Mouse (Mus musculus) layer of hippocampus, adult 9-10 months (tissue): ENCODE data around the gene Oxnad1.
"Not testable (repeated sequence)": the region's sequence is repeated elsewhere in the genome, so short reads cannot be mapped to it uniquely, and the experiment has no call there.

Experiments
- DNase-seq: peaks from one replicate; pipeline ENCODE4 v3.0.0; 2022; ENCODE audit warnings: low spot score

Oxnad1 gene

DNA sequence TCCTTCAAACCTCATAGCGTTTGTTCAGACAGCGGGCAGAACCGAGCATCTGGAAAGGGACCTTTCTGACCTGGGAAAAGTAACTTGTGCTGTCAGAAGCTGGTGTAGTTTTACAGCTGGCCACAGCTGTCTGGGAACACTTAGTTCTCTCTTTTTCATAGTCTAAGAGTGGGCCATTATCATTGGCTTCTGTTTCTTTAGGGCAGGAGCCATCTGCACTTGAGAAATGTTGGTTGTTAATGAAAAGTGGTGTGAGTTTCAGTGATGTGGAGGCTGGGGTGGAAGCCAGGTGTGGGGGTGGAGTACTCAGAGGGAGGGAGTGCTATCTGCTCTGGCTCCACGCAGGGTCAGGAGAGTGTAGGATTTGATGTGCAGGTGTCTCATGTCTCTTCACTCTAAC is 6.0 kb downstream of the Oxnad1 start:
- no peak for DNase-seq

GRCm38 (mm10) chr14:32091704-32092103 is 6.5 kb downstream of the Oxnad1 start:
- no peak for DNase-seq

DNA sequence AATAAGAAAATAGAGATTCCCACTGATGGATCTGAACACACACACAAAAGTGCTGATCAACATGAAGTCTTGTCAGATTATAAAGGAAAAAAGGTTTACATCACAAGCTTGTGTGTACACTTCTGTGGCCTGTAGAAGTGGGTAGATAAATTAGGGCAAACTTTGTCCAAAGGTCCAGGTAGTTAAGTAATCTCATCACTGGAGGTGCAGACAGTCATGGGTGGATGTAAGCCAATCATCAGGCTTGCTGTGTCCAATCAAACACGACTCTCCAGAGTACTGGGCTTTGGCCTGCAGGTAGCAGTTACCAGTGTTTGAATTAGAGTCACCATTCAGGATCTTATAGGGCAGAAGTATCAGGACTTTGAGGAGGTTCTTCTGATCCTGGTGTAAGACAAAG is 7.8 kb downstream of the Oxnad1 start:
- DNase-seq: no peak

- no peak for DNase-seq
Measured at GRCm38 (mm10) chr14:32093500-32094117, 8.4 kb downstream of the Oxnad1 start.

DNA sequence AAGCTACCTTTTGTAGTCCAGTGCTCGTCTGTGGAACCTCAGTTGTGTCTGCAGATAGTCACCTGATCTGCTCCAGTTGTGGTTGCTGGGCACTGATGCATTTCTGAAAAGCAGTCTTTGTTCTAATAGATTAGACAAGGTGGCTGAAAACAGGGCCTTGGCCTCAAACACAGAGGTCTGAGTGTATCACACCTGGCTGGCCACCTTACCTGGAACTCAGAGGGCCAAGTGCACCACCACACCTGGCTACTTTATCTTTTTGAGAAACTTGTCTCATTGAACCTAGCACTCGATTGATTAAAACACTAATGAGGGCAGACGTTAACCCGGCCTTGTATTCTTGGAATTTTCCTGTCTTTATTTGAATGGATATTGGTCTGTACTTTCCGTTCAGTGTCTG is 10.5 kb downstream of the Oxnad1 start:
- DNase-seq: no peak

- no peak for DNase-seq
Measured at GRCm38 (mm10) chr14:32096740-32097139, 11.6 kb downstream of the Oxnad1 start.

GRCm38 (mm10) chr14:32097691-32098090 is 12.5 kb downstream of the Oxnad1 start:
- DNase-seq: no peak

DNA sequence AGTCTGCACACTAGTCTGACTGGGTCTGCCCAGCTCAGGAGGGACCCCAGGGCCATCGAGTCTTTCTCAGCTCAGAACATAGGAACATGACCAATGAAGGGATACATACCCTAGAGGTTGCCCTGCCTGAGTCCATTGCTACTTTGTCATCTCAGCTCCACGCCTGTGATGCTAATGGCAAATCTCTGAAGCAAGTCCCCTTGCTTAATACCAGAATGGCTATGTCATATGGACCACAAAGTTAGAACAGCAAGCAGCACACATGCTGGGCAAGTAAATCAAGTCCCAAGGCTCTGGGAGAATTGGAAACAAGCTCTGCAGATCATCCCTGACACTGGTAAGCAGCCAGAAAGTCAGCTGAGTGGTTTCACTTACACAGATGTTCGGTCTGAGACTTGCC is 13.8 kb downstream of the Oxnad1 start:
- DNase-seq: no peak

DNA sequence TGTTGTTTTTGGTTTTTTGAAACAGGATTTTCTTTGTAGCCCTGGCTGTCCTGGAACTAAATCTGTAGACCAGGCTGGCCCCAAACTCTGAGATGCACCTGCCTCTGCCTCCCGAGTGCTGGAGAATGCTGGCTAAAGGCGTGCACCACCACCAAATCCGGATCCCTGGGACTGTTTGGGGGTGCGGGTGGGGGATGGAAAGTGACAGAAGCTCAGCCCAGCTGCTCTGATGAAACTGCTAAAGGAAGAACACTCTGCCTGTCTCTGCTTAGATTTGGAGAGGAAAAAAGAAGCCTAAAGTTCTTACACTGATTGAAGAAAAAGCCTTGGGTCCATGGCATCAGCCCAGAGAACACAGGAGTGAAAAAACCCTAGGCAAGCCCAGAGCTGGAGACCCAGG is 18.4 kb downstream of the Oxnad1 start:
- no peak for DNase-seq

- DNase-seq: no peak
Measured at GRCm38 (mm10) chr14:32105663-32106062, 20.5 kb downstream of the Oxnad1 start.

DNA sequence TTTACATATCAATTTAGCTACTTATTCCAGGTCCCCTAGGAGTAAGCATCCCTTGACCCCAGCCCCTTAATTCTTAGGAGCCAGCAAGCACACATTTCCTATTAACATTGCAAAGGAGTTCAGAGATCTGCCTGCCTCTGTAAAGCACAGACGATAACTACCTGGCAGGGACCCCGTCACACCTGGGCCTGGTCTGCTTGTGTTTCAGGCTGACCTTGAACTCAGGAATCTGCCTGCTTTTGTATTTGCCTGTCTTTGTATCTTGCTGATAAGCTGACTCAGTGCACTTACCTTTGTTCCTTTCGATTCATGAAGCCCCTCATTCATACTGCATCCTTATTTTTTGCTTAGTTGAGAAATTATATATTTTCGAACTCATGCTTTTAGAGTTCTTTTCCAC is 21.7 kb downstream of the Oxnad1 start:
- DNase-seq: no peak

DNA sequence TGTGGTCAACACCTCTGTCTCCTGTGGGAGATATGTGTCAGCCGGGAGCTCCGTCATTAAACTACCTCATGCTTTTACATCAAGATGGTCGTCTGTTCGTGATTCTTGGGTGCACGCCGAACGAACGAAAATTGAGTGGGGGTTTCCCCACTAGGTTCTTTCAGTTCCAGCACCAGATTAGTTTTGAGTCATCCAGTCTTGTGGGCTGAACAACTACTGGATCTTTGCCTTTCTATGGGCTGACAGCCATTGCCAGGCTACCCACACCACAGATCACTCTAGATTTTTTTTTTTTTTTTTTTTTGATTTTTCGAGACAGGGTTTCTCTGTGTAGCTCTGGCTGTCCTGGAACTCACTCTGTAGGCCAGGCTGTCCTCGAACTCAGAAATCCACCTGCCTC is 26.9 kb downstream of the Oxnad1 start:
- DNase-seq: not testable (repeated sequence)

GRCm38 (mm10) chr14:32120940-32121919 is 36.1 kb downstream of the Oxnad1 start:
- DNase-seq: no peak

GRCm38 (mm10) chr14:32121920-32122315 is 36.7 kb downstream of the Oxnad1 start:
- no peak for DNase-seq

DNA sequence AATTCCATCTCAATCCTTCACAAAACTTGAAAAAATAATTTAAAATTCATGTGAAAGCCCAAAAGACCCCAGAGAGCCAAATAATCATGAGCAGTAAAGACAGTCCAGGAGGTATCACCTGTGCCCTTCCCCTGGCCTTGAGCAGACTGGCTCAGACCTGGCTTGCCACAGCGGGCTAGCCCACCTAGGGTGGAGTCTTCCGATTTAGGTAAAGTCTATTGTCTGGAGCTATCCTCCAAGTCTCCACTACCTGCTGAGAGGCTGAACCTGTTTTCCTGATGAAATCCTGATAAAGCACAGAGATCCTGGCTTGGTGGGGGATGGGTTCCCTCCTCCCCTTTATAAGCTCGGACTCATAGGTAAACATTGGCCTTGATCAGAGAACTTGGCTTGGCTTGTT is 39.1 kb downstream of the Oxnad1 start:
- DNase-seq: no peak

DNA sequence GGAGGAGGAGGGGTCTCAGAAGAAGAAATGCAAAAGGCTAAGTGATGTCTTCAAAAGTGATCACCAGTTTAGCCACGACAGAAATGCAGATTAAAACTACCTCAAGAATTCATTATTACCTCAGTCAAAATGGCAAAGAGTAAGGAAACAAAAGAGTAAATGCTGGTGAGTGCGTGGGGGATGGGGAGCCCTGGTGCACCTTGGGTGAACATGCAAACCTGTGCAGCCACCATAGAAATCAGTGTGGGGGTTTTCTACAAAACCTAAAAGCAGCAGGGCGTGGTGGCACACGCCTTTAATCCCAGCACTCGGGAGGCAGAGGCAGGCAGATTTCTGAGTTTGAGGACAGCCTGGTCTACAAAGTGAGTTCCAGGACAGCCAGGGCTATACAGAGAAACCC is 40.1 kb downstream of the Oxnad1 start:
- DNase-seq: not testable (repeated sequence)

GRCm38 (mm10) chr14:32128409-32128808 is 43.2 kb downstream of the Oxnad1 start:
- no peak for DNase-seq

GRCm38 (mm10) chr14:32131836-32132235 is 46.7 kb downstream of the Oxnad1 start:
- DNase-seq: no peak

- DNase-seq: no peak
Measured at GRCm38 (mm10) chr14:32134293-32134692, 49.1 kb downstream of the Oxnad1 start.

DNA sequence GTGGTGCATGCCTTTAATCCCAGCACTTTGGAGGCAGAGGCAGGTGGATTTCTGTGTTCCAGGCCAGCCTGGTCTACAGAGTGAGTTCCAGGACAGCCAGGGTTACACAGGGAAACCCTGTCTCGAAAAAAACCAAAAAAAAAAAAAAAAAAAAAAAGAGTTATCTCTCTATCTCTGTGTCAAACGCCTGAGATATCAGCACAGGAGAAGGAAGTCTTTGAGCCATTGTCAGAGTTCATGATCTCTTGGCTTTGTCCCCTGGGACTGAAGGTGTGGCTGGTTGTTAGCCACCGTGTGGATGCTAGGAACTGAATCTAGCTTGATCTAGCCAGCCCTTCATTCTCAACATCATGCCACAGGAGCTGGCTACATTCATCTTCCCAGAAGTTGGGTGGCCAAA is 51.3 kb downstream of the Oxnad1 start:
- DNase-seq: not testable (repeated sequence)

- no peak for DNase-seq
Measured at GRCm38 (mm10) chr14:32140359-32140965, 55.3 kb downstream of the Oxnad1 start.

DNA sequence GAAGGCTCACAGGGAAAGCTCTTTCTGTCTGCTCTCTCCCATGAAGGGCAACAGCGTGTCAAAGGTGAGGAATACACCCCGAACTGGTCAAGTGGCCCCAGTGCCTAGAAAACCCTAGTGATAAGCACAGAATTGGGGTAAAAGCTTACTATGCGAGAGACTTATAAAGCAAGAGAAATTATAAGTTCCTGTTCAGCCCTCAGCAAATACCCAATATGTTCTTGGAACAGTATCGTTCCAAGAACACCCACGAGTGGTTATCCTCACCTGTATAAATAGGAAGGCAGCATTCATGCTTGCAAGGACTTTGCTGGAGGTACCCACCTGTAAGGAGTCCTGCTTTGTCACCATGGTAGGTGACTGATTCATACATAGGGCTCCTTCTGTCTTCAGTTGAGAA is 56.5 kb downstream of the Oxnad1 start, which contains the start of gene Msmb:
Msmb (plus strand) TSS at position 301 of the 400 bp plus-strand sequence.
- no peak for DNase-seq

GRCm38 (mm10) chr14:32144734-32145133 is 59.6 kb downstream of the Oxnad1 start:
- no peak for DNase-seq
